Mouse (Mus musculus) CD4-positive, CD25-positive, alpha-beta regulatory T cell, adult 2 months (primary cell): Measurements from ENCODE around the gene Etd.
"Not testable (repeated sequence)": the region's sequence is repeated elsewhere in the genome, so short reads cannot be mapped to it uniquely, and the experiment has no call there.

Experiments used
- DNase-seq: peaks from one replicate; pipeline ENCODE4 v3.0.0-alpha.2; 2012; ENCODE audit warnings: low read depth, low spot score

Etd gene

DNA sequence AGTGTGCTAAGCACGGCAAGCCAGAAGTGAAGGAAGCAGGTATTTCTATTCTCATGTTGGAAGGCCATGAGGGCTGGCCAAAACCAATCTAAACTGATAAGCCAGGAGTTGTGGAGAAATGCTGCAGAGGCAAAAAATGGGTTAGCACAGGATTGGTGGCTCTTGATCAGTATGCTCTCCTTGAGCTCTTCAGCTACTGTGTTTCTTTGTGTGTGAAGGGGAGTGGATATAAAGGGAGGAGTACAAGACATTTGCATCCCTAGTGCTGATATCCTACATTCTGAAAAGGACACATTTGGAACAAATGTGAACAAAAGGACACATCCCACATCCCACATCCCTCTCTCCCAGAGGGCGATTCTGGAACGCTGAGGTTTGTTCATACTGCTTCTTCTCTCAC lies at the start of gene Etd:
Gene Etd, plus strand, starts transcription at position 301 of the 400 bp plus-strand sequence.
- DNase-seq = no peak

DNA sequence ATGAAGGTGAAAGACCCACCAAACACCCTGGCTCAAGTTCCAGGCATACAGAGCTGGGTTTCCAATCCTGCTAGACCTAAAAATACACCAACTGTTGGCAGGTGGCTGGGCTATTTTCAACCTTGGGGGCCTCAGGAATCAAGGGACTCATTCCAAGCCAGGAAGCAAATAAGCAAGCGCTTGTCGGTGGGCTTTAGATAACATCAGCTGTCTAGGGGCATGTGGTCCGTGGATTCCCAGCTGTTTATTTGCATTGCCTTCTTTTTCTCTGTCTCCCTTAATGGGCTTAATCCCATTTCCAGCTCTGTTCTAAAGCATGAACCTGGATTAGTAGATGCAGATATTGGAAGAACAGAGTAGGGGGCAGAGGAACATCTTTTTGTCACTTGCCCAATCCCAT lies 48.4 kb upstream of the Etd start:
- no peak for DNase-seq

DNA sequence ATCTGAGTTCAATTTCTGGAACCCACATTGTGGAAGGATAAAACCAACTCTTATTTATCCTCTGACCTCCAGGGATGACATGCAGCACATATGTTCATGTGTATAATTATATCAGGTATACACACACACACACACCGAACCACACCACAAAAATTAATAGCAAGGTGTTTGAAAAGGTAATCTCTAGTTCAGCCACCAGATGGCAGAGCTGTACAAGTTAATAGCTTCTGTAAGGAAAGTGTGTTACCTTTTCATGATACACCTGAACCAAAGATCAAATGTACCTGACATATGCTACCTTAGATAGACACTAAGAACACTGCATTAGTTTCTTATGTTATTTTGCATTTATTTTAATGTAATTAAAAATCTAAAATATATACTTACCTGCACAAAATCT lies 1.8 kb upstream of the Etd start:
- peak; percentile 42 for DNase-seq

DNA sequence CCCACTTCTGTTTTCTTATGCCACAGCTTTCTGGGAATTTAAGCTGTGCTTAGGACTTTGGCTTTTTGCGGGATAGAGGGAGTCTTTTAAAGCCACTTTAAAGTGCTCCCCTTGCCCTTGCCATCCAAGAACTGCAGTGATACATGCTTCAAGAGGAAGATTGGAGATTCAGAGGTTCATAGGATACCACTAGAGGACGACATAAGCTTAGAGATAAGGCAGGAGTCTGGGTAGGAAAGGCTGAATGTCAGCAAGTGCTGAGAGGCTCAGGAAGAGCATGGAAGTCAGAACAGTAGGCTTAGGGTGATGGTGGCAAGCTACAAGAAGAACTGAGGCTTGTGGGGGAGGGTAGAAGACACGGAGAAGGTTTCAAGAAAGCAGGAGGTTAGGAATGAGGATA lies 24.9 kb downstream of the Etd start:
- DNase-seq = no peak

GRCm38 (mm10) chrX:53464194-53464593 lies 29.5 kb downstream of the Etd start:
- DNase-seq = not testable (repeated sequence)
